8 mouse cellular contexts compared by ENCODE assay signal in genomic region chr6:67268983-67269382, GRCm38 (mm10). TPM values are rescaled to one million over a fixed set of nuclear protein-coding genes. Genes with fewer than 3 reads are reported as not detected.
DNase-seq lines count a peak whose midpoint lies in the region; ATAC-seq and TF ChIP-seq lines count a peak whose summit lies in the region.

No protein-coding gene starts in this region.

- ATAC-seq in embryonic facial prominence, embryonic 13.5 days (ENCODE audit: insufficient number of reproducible peaks, insufficient read depth, low FRiP score, low TSS enrichment, low read depth) = no peak
- ATAC-seq in intestine, embryonic 15.5 days = no peak
- no peak for ATAC-seq in midbrain, postnatal 0 days (ENCODE audit: low FRiP score)
- no peak for ATAC-seq in erythroid progenitor cell, adult 5-6 weeks (replicated peaks; ENCODE audit: low FRiP score, poor library complexity, severe bottlenecking)

- no peak for DNase-seq in layer of hippocampus, adult 2 months (ENCODE audit: low spot score in 2 of 2)
- no peak for DNase-seq in layer of hippocampus, postnatal 10 days (ENCODE audit: low spot score in 2 of 2)
- DNase-seq in midbrain, postnatal 0 days (ENCODE audit: low spot score) = no peak
- no peak for DNase-seq in cerebellum, adult 9-10 months
- DNase-seq in urinary bladder, postnatal 25 days (ENCODE audit: low spot score) = no peak

- no peak overlapping the region for H3K9ac ChIP-seq in embryonic facial prominence, embryonic 13.5 days
- H3K9ac ChIP-seq in intestine, embryonic 15.5 days = no peak overlapping the region
- H3K9ac ChIP-seq in midbrain, postnatal 0 days (replicated peaks; ENCODE audit: low read length, poor library complexity, severe bottlenecking) = no peak overlapping the region

- no peaks in the 10 kb centered on the region for H3K9me3 ChIP-seq in embryonic facial prominence, embryonic 13.5 days
- H3K9me3 ChIP-seq in intestine, embryonic 15.5 days = no peaks in the 10 kb centered on the region
- no peaks in the 10 kb centered on the region for H3K9me3 ChIP-seq in midbrain, postnatal 0 days (ENCODE audit: low read length)

- TF ChIP-seq CTCF in layer of hippocampus, adult 2 months (conservative IDR thresholded peaks at IDR 0.05) = no peak
- no peak for TF ChIP-seq CTCF in midbrain, postnatal 0 days (IDR thresholded peaks at IDR 0.05)

- peak overlapping the region; percentile 85 for H3K4me3 ChIP-seq in layer of hippocampus, adult 2 months
- peak overlapping the region; percentile 100 for H3K4me3 ChIP-seq in embryonic facial prominence, embryonic 13.5 days
- H3K4me3 ChIP-seq in intestine, embryonic 15.5 days (replicated peaks) = peak overlapping the region; percentile 26
- peak overlapping the region; percentile 99 for H3K4me3 ChIP-seq in midbrain, postnatal 0 days (ENCODE audit: low read depth, low read length)

- 8% methylated on average over 1 of the region's 1 CpGs for WGBS in embryonic facial prominence, embryonic 13.5 days
- 5% methylated on average over 1 of the region's 1 CpGs for WGBS in intestine, embryonic 15.5 days
- 9% methylated on average over 1 of the region's 1 CpGs for WGBS in midbrain, postnatal 0 days

- H3K27ac ChIP-seq in layer of hippocampus, adult 2 months = no peak overlapping the region
- H3K27ac ChIP-seq in embryonic facial prominence, embryonic 13.5 days = no peak overlapping the region
- no peak overlapping the region for H3K27ac ChIP-seq in intestine, embryonic 15.5 days
- no peak overlapping the region for H3K27ac ChIP-seq in midbrain, postnatal 0 days (ENCODE audit: low read depth, low read length)

- no peaks in the 10 kb centered on the region for H3K27me3 ChIP-seq in embryonic facial prominence, embryonic 13.5 days
- H3K27me3 ChIP-seq in intestine, embryonic 15.5 days (replicated peaks) = no peaks in the 10 kb centered on the region
- H3K27me3 ChIP-seq in midbrain, postnatal 0 days (ENCODE audit: insufficient read depth, low read length) = no peaks in the 10 kb centered on the region

- H3K4me1 ChIP-seq in embryonic facial prominence, embryonic 13.5 days = peaks cover 5% of the 10 kb centered on the region; the same call in 1 of the 2 replicates
- H3K4me1 ChIP-seq in intestine, embryonic 15.5 days (replicated peaks) = no peaks in the 10 kb centered on the region
- H3K4me1 ChIP-seq in midbrain, postnatal 0 days (ENCODE audit: insufficient read depth, low read length) = peaks cover 6% of the 10 kb centered on the region; the same call in 1 of the 2 replicates

- peaks cover 18% of the 10 kb centered on the region for H3K36me3 ChIP-seq in embryonic facial prominence, embryonic 13.5 days
- 0 out of 2 replicates have a peak, but pooled peaks cover 3% of the 10 kb centered on the region for H3K36me3 ChIP-seq in intestine, embryonic 15.5 days
- peaks cover 3% of the 10 kb centered on the region; the same call in 1 of the 2 replicates for H3K36me3 ChIP-seq in midbrain, postnatal 0 days (ENCODE audit: insufficient read depth, low read length)

- H3K4me2 ChIP-seq in embryonic facial prominence, embryonic 13.5 days = peak overlapping the region; percentile 65
- peak overlapping the region; percentile 55 for H3K4me2 ChIP-seq in intestine, embryonic 15.5 days (replicated peaks)
- peak overlapping the region; percentile 79 for H3K4me2 ChIP-seq in midbrain, postnatal 0 days (ENCODE audit: low read depth, low read length, poor library complexity, severe bottlenecking)

RNA-seq across cellular contexts. Expression of gene Serbp1, which starts 31.0 kb away (rescaled TPM):
- total RNA-seq in layer of hippocampus, adult 2 months (2021) = 100 to 1,000 TPM; 214 to 221 TPM
- 100 to 1,000 TPM; 293 to 314 TPM for total RNA-seq in layer of hippocampus, postnatal 10 days (2021)
- 432 TPM in 2 replicates for polyA plus RNA-seq in embryonic facial prominence, embryonic 13.5 days (2015; fragmentation: Nextera tagmentation; extraction: Ambion mirVana)
- polyA plus RNA-seq in intestine, embryonic 15.5 days (2015; fragmentation: Nextera tagmentation; extraction: Ambion mirVana) = 392 and 427 TPM in 2 replicates
- 166 and 238 TPM in 2 replicates for total RNA-seq in midbrain, postnatal 0 days (2014; rRNA removed)
- polyA plus RNA-seq in midbrain, postnatal 0 days (2015; fragmentation: Nextera tagmentation; extraction: Ambion mirVana) = 277 and 297 TPM in 2 replicates
- total RNA-seq in erythroid progenitor cell, adult 5-6 weeks (2015; ENCODE audit: low replicate concordance) = 456 and 459 TPM in 2 replicates
- total RNA-seq in erythroid progenitor cell, adult 5-6 weeks (2017; ENCODE audit: low replicate concordance) = 627 and 659 TPM in 2 replicates

Comparison
In these comparisons a context has a peak if more than half of its experiments do, and no peak if none do; other contexts are left out.
1. H3K4me3 ChIP-seq: peak in every context shown above with its lines; median percentile 100 in embryonic facial prominence, embryonic 13.5 days; 99 in midbrain, postnatal 0 days; 85 in layer of hippocampus, adult 2 months; 26 in intestine, embryonic 15.5 days.